Mouse (Mus musculus): Measurements from ENCODE around the gene Vps4b.

- no peak for TF ChIP-seq CTCF (IDR thresholded peaks at IDR 0.05; ENCODE audit: borderline replicate concordance, control insufficient read depth, extremely low read depth, insufficient read depth, low read length, poor library complexity)
- no peak for TF ChIP-seq POLR2A (IDR thresholded peaks at IDR 0.05; ENCODE audit: control insufficient read depth, extremely low read depth, insufficient read depth, low read length, poor library complexity)
Observed at GRCm38 (mm10) chr1:106752013-106752412, 44.5 kb downstream of the Vps4b start.

Measured in thymus, adult 2 months (tissue).